Comparison of ENCODE assay signal across 8 mouse cellular contexts in genomic region chr3:138526073-138526915, GRCm38 (mm10). TPM values are rescaled to one million over a fixed set of nuclear protein-coding genes. Genes with fewer than 3 reads are reported as not detected.
DNase-seq lines count a peak whose midpoint lies in the region; ATAC-seq and TF ChIP-seq lines count a peak whose summit lies in the region.

TSS of gene Eif4e (plus strand) at chr3:138526179.

- TF ChIP-seq CTCF in intestine, postnatal 0 days (IDR thresholded peaks at IDR 0.05; ENCODE audit: low read depth) = no peak

- H3K4me2 ChIP-seq in intestine, postnatal 0 days (replicated peaks; ENCODE audit: low read depth) = peak within 1 kb of the TSS; percentile 96
- H3K4me2 ChIP-seq in limb, embryonic 11.5 days (ENCODE audit: low read depth, severe bottlenecking) = peak within 1 kb of the TSS; percentile 58
- H3K4me2 ChIP-seq in midbrain, embryonic 12.5 days (replicated peaks) = peak within 1 kb of the TSS; percentile 82

- no peaks in the 10 kb centered on the region for H3K36me3 ChIP-seq in embryonic facial prominence, embryonic 10.5 days (replicated peaks)
- H3K36me3 ChIP-seq in intestine, postnatal 0 days (ENCODE audit: control insufficient read depth, insufficient read depth) = no peaks in the 10 kb centered on the region
- no peaks in the 10 kb centered on the region for H3K36me3 ChIP-seq in limb, embryonic 11.5 days (ENCODE audit: control insufficient read depth, insufficient read depth, low read length)
- H3K36me3 ChIP-seq in midbrain, embryonic 12.5 days = no peaks in the 10 kb centered on the region

- peaks cover 32% of the 10 kb centered on the region for H3K4me1 ChIP-seq in embryonic facial prominence, embryonic 10.5 days
- no peaks in the 10 kb centered on the region for H3K4me1 ChIP-seq in intestine, postnatal 0 days (replicated peaks; ENCODE audit: control insufficient read depth, insufficient read depth, low read length)
- peaks cover 5% of the 10 kb centered on the region; the same call in 1 of the 2 replicates for H3K4me1 ChIP-seq in limb, embryonic 11.5 days (ENCODE audit: control insufficient read depth, insufficient read depth, low read length)
- peaks cover 25% of the 10 kb centered on the region for H3K4me1 ChIP-seq in midbrain, embryonic 12.5 days

- peak; percentile 38 for ATAC-seq in granulocyte monocyte progenitor cell, adult 5-6 weeks (replicated peaks; ENCODE audit: poor library complexity, severe bottlenecking)
- peak; percentile 88 for ATAC-seq in intestine, postnatal 0 days
- peak; percentile 40 for ATAC-seq in limb, embryonic 11.5 days (ENCODE audit: insufficient number of reproducible peaks, low FRiP score, low TSS enrichment, low read depth)
- peak; percentile 48 for ATAC-seq in midbrain, embryonic 12.5 days (ENCODE audit: low FRiP score, low read depth)

- peak within 1 kb of the TSS; percentile 99 for H3K27ac ChIP-seq in embryonic facial prominence, embryonic 10.5 days (replicated peaks)
- peak within 1 kb of the TSS; percentile 96 for H3K27ac ChIP-seq in intestine, postnatal 0 days (ENCODE audit: low read depth, low read length)
- H3K27ac ChIP-seq in limb, embryonic 11.5 days (replicated peaks; ENCODE audit: low read depth, low read length) = peak within 1 kb of the TSS; percentile 86
- peak within 1 kb of the TSS; percentile 58 for H3K27ac ChIP-seq in midbrain, embryonic 12.5 days (replicated peaks)

- H3K9ac ChIP-seq in intestine, postnatal 0 days (ENCODE audit: low read depth, low read length) = peak within 1 kb of the TSS; percentile 96
- H3K9ac ChIP-seq in limb, embryonic 11.5 days (ENCODE audit: low read length) = peak within 1 kb of the TSS; percentile 73
- peak within 1 kb of the TSS; percentile 62 for H3K9ac ChIP-seq in midbrain, embryonic 12.5 days (replicated peaks)

- peak; percentile 45 for DNase-seq in cerebellum, adult 11 months
- DNase-seq in cerebellum, postnatal 36 days = no peak
- DNase-seq in embryonic facial prominence, embryonic 10.5 days (ENCODE audit: low spot score) = peak; percentile 63
- DNase-seq in limb, embryonic 11.5 days (ENCODE audit: low spot score) = peak; percentile 69
- peak; percentile 14 to 21 for DNase-seq in spleen, postnatal 14 days (ENCODE audit: low spot score in 2 of 2)

- H3K9me3 ChIP-seq in embryonic facial prominence, embryonic 10.5 days = no peaks in the 10 kb centered on the region
- no peaks in the 10 kb centered on the region for H3K9me3 ChIP-seq in intestine, postnatal 0 days (ENCODE audit: control insufficient read depth)
- no peaks in the 10 kb centered on the region for H3K9me3 ChIP-seq in limb, embryonic 11.5 days (ENCODE audit: control insufficient read depth, low read length)
- no peaks in the 10 kb centered on the region for H3K9me3 ChIP-seq in midbrain, embryonic 12.5 days

- H3K4me3 ChIP-seq in embryonic facial prominence, embryonic 10.5 days = peak within 1 kb of the TSS; percentile 96
- peak within 1 kb of the TSS; percentile 100 for H3K4me3 ChIP-seq in intestine, postnatal 0 days (ENCODE audit: low read depth, low read length)
- H3K4me3 ChIP-seq in limb, embryonic 11.5 days (ENCODE audit: low read depth, low read length) = peak within 1 kb of the TSS; percentile 93
- peak within 1 kb of the TSS; percentile 100 for H3K4me3 ChIP-seq in midbrain, embryonic 12.5 days

- WGBS in embryonic facial prominence, embryonic 10.5 days = 1% methylated on average over 39 of the region's 39 CpGs
- 2% methylated on average over 39 of the region's 39 CpGs for WGBS in intestine, postnatal 0 days
- 1% methylated on average over 39 of the region's 39 CpGs for WGBS in limb, embryonic 11.5 days
- WGBS in midbrain, embryonic 12.5 days = 2% methylated on average over 39 of the region's 39 CpGs

- H3K27me3 ChIP-seq in embryonic facial prominence, embryonic 10.5 days (replicated peaks; ENCODE audit: low read depth, poor library complexity, severe bottlenecking) = peaks cover 12% of the 10 kb centered on the region
- H3K27me3 ChIP-seq in intestine, postnatal 0 days (replicated peaks; ENCODE audit: control insufficient read depth, insufficient read depth, low read length) = no peaks in the 10 kb centered on the region
- no peaks in the 10 kb centered on the region for H3K27me3 ChIP-seq in limb, embryonic 11.5 days (ENCODE audit: control insufficient read depth, insufficient read depth, low read length)
- peaks cover 5% of the 10 kb centered on the region; the same call in 1 of the 2 replicates for H3K27me3 ChIP-seq in midbrain, embryonic 12.5 days

RNA-seq across cellular contexts. Expression of gene Eif4e, which starts in this region (rescaled TPM):
- 529 and 534 TPM in 2 replicates for polyA plus RNA-seq in embryonic facial prominence, embryonic 10.5 days (2016; fragmentation: Nextera tagmentation; extraction: Ambion mirVana)
- total RNA-seq in granulocyte monocyte progenitor cell, adult 5-6 weeks (2014; fragmentation: Nextera tagmentation) = 179 and 203 TPM in 2 replicates
- total RNA-seq in granulocyte monocyte progenitor cell, adult 5-6 weeks (2017) = 188 and 220 TPM in 2 replicates
- 126 and 134 TPM in 2 replicates for polyA plus RNA-seq in intestine, postnatal 0 days (2015; fragmentation: Nextera tagmentation; extraction: Ambion mirVana)
- 546 and 557 TPM in 2 replicates for polyA plus RNA-seq in limb, embryonic 11.5 days (2014; fragmentation: Nextera tagmentation; extraction: Ambion mirVana)
- 348 and 357 TPM in 2 replicates for polyA plus RNA-seq in midbrain, embryonic 12.5 days (2016; fragmentation: Nextera tagmentation; extraction: Ambion mirVana)

Comparison
In these comparisons a context has a peak if more than half of its experiments do, and no peak if none do; other contexts are left out.
1. DNase-seq: peak in cerebellum, adult 11 months (single experiment), embryonic facial prominence, embryonic 10.5 days (single experiment), limb, embryonic 11.5 days (single experiment) and spleen, postnatal 14 days (2 of 2); none in cerebellum, postnatal 36 days (0 of 2).
2. ATAC-seq: peak in every context shown above with its lines; median percentile 88 in intestine, postnatal 0 days; 48 in midbrain, embryonic 12.5 days; 40 in limb, embryonic 11.5 days; 38 in granulocyte monocyte progenitor cell, adult 5-6 weeks.
3. Peak in every context shown above with its lines, with median percentiles within 50 percentile points of each other: H3K27ac ChIP-seq, H3K4me3 ChIP-seq, H3K4me2 ChIP-seq and H3K9ac ChIP-seq.